Mouse (Mus musculus): Measurements from ENCODE around the gene Hdlbp. TPM values are rescaled to one million over a fixed set of nuclear protein-coding genes. Genes with fewer than 3 reads are reported as not detected.
A peak's percentile ranks its signal among the peaks of the same experiment; 100 is the strongest.

The Hdlbp gene
- polyA plus RNA-seq, 1 experiment from 2014 or later = 92.4 TPM

GRCm38 (mm10) chr1:93432087-93432486, 46.5 kb downstream of the Hdlbp start:
- WGBS = 87% methylated on average over 6 of the region's 6 CpGs
- Histone ChIP-seq H3K27me3 (ENCODE audit: control insufficient read depth, insufficient read depth, low read length) (no peaks in the 10 kb centered on the region), H3K36me3 (ENCODE audit: control insufficient read depth, insufficient read depth, low read length) (peaks cover 3% of the 10 kb centered on the region; the same call in 1 of the 2 replicates)

GRCm38 (mm10) chr1:93403403-93403802, 75.2 kb downstream of the Hdlbp start:
- Histone ChIP-seq H3K4me1 (replicated peaks; ENCODE audit: control insufficient read depth, insufficient read depth, low read length) (no peaks in the 10 kb centered on the region), H3K36me3 (ENCODE audit: control insufficient read depth, insufficient read depth, low read length) (peaks cover 6% of the 10 kb centered on the region; the same call in 1 of the 2 replicates), H3K4me2 (ENCODE audit: low read depth, low read length, severe bottlenecking) (no peak overlapping the region), H3K27ac (ENCODE audit: low read depth, low read length) (no peak overlapping the region), H3K27me3 (ENCODE audit: control insufficient read depth, insufficient read depth, low read length) (no peaks in the 10 kb centered on the region), H3K9me3 (ENCODE audit: control insufficient read depth, low read length) (no peaks in the 10 kb centered on the region), H3K4me3 (ENCODE audit: low read depth, low read length) (no peak overlapping the region), H3K9ac (ENCODE audit: low read length) (no peak overlapping the region)
- DNase-seq (ENCODE audit: low spot score) (no peak), ATAC-seq (replicated peaks; ENCODE audit: low FRiP score) (no peak)
- 85% methylated on average over 4 of the region's 4 CpGs for WGBS

More at GRCm38 (mm10) chr1:93432087-93432486, 46.5 kb downstream of the Hdlbp start:
- Histone ChIP-seq H3K9me3 (ENCODE audit: control insufficient read depth, low read length) (no peaks in the 10 kb centered on the region), H3K4me1 (replicated peaks; ENCODE audit: control insufficient read depth, insufficient read depth, low read length) (no peaks in the 10 kb centered on the region), H3K27ac (ENCODE audit: low read depth, low read length) (no peak overlapping the region), H3K4me2 (ENCODE audit: low read depth, low read length, severe bottlenecking) (no peak overlapping the region), H3K4me3 (ENCODE audit: low read depth, low read length) (no peak overlapping the region), H3K9ac (ENCODE audit: low read length) (no peak overlapping the region)
- ATAC-seq (replicated peaks; ENCODE audit: low FRiP score) (no peak), DNase-seq (ENCODE audit: low spot score) (no peak)

GRCm38 (mm10) chr1:93401191-93402052, 77.2 kb downstream of the Hdlbp start:
- Histone ChIP-seq H3K4me3 (ENCODE audit: low read depth, low read length) (peak overlapping the region; percentile 3; the same call in 1 of the 2 replicates), H3K27ac (ENCODE audit: low read depth, low read length) (no peak overlapping the region), H3K4me2 (ENCODE audit: low read depth, low read length, severe bottlenecking) (peak overlapping the region; percentile 31), H3K4me1 (replicated peaks; ENCODE audit: control insufficient read depth, insufficient read depth, low read length) (no peaks in the 10 kb centered on the region), H3K9me3 (ENCODE audit: control insufficient read depth, low read length) (no peaks in the 10 kb centered on the region), H3K36me3 (ENCODE audit: control insufficient read depth, insufficient read depth, low read length) (no peaks in the 10 kb centered on the region), H3K27me3 (ENCODE audit: control insufficient read depth, insufficient read depth, low read length) (no peaks in the 10 kb centered on the region), H3K9ac (ENCODE audit: low read length) (peak overlapping the region; percentile 12; the same call in 1 of the 2 replicates)
- DNase-seq (ENCODE audit: low spot score) = no peak
- WGBS = 30% methylated on average over 38 of the region's 38 CpGs
- ATAC-seq (replicated peaks; ENCODE audit: low FRiP score) = no peak

- H3K4me1 ChIP-seq (replicated peaks; ENCODE audit: control insufficient read depth, insufficient read depth, low read length) = no peaks in the 10 kb centered on the region
- no peak overlapping the region for H3K9ac ChIP-seq (ENCODE audit: low read length)
- no peaks in the 10 kb centered on the region for H3K27me3 ChIP-seq (ENCODE audit: control insufficient read depth, insufficient read depth, low read length)
- ATAC-seq (replicated peaks; ENCODE audit: low FRiP score) (no peak), DNase-seq (ENCODE audit: low spot score) (no peak)
- H3K9me3 ChIP-seq (ENCODE audit: control insufficient read depth, low read length) = no peaks in the 10 kb centered on the region
- no peaks in the 10 kb centered on the region for H3K36me3 ChIP-seq (ENCODE audit: control insufficient read depth, insufficient read depth, low read length)
- no peak overlapping the region for H3K27ac ChIP-seq (ENCODE audit: low read depth, low read length)
- no peak overlapping the region for H3K4me3 ChIP-seq (ENCODE audit: low read depth, low read length)
- 73% methylated on average over 2 of the region's 2 CpGs for WGBS
- H3K4me2 ChIP-seq (ENCODE audit: low read depth, low read length, severe bottlenecking) = no peak overlapping the region
These were observed 89.7 kb downstream of the Hdlbp start for GRCm38 (mm10) chr1:93388906-93389305.

- Histone ChIP-seq H3K36me3 (ENCODE audit: control insufficient read depth, insufficient read depth, low read length) (no peaks in the 10 kb centered on the region), H3K27ac (ENCODE audit: low read depth, low read length) (no peak overlapping the region), H3K27me3 (ENCODE audit: control insufficient read depth, insufficient read depth, low read length) (no peaks in the 10 kb centered on the region), H3K9me3 (ENCODE audit: control insufficient read depth, low read length) (no peaks in the 10 kb centered on the region), H3K4me2 (ENCODE audit: low read depth, low read length, severe bottlenecking) (no peak overlapping the region), H3K9ac (ENCODE audit: low read length) (no peak overlapping the region), H3K4me1 (replicated peaks; ENCODE audit: control insufficient read depth, insufficient read depth, low read length) (no peaks in the 10 kb centered on the region), H3K4me3 (ENCODE audit: low read depth, low read length) (no peak overlapping the region)
- 83% methylated on average over 2 of the region's 2 CpGs for WGBS
- no peak for DNase-seq (ENCODE audit: low spot score)
- no peak for ATAC-seq (replicated peaks; ENCODE audit: low FRiP score)
These were observed 91.4 kb downstream of the Hdlbp start for GRCm38 (mm10) chr1:93387198-93387597.

GRCm38 (mm10) chr1:93379117-93379516, 99.5 kb downstream of the Hdlbp start:
- H3K4me1 ChIP-seq (replicated peaks; ENCODE audit: control insufficient read depth, insufficient read depth, low read length) = no peaks in the 10 kb centered on the region
- no peak for ATAC-seq (replicated peaks; ENCODE audit: low FRiP score)
- no peaks in the 10 kb centered on the region for H3K9me3 ChIP-seq (ENCODE audit: control insufficient read depth, low read length)
- H3K9ac ChIP-seq (ENCODE audit: low read length) = no peak overlapping the region
- H3K36me3 ChIP-seq (ENCODE audit: control insufficient read depth, insufficient read depth, low read length) = no peaks in the 10 kb centered on the region
- WGBS = 81% methylated on average over 5 of the region's 5 CpGs
- no peak overlapping the region for H3K4me3 ChIP-seq (ENCODE audit: low read depth, low read length)
- no peak for DNase-seq (ENCODE audit: low spot score)
- H3K27me3 ChIP-seq (ENCODE audit: control insufficient read depth, insufficient read depth, low read length) = no peaks in the 10 kb centered on the region
- H3K27ac ChIP-seq (ENCODE audit: low read depth, low read length) = no peak overlapping the region
- H3K4me2 ChIP-seq (ENCODE audit: low read depth, low read length, severe bottlenecking) = no peak overlapping the region

- Histone ChIP-seq H3K9me3 (ENCODE audit: control insufficient read depth, low read length) (no peaks in the 10 kb centered on the region), H3K27me3 (ENCODE audit: control insufficient read depth, insufficient read depth, low read length) (no peaks in the 10 kb centered on the region), H3K27ac (ENCODE audit: low read depth, low read length) (no peak overlapping the region), H3K9ac (ENCODE audit: low read length) (no peak overlapping the region), H3K4me1 (replicated peaks; ENCODE audit: control insufficient read depth, insufficient read depth, low read length) (no peaks in the 10 kb centered on the region), H3K4me3 (ENCODE audit: low read depth, low read length) (no peak overlapping the region), H3K36me3 (ENCODE audit: control insufficient read depth, insufficient read depth, low read length) (no peaks in the 10 kb centered on the region), H3K4me2 (ENCODE audit: low read depth, low read length, severe bottlenecking) (no peak overlapping the region)
- ATAC-seq (replicated peaks; ENCODE audit: low FRiP score) (no peak), DNase-seq (ENCODE audit: low spot score) (no peak)
- 74% methylated on average over 5 of the region's 5 CpGs for WGBS
These were observed 101.3 kb downstream of the Hdlbp start for GRCm38 (mm10) chr1:93377307-93377706.

- Histone ChIP-seq H3K9me3 (ENCODE audit: control insufficient read depth, low read length) (no peaks in the 10 kb centered on the region), H3K4me3 (ENCODE audit: low read depth, low read length) (no peak within 1 kb of the TSS), H3K9ac (ENCODE audit: low read length) (no peak within 1 kb of the TSS), H3K27ac (ENCODE audit: low read depth, low read length) (no peak within 1 kb of the TSS), H3K4me2 (ENCODE audit: low read depth, low read length, severe bottlenecking) (no peak within 1 kb of the TSS), H3K27me3 (ENCODE audit: control insufficient read depth, insufficient read depth, low read length) (no peaks in the 10 kb centered on the region), H3K36me3 (ENCODE audit: control insufficient read depth, insufficient read depth, low read length) (no peaks in the 10 kb centered on the region), H3K4me1 (replicated peaks; ENCODE audit: control insufficient read depth, insufficient read depth, low read length) (no peaks in the 10 kb centered on the region)
- no peak for ATAC-seq (replicated peaks; ENCODE audit: low FRiP score)
- DNase-seq (ENCODE audit: low spot score) = no peak
- WGBS = 70% methylated on average over 4 of the region's 4 CpGs
These were observed 105.0 kb downstream of the Hdlbp start, which contains the start of gene Ano7 for GRCm38 (mm10) chr1:93373665-93374064. TSS of gene Ano7 (plus strand) at chr1:93373930.

- no peak for DNase-seq (ENCODE audit: low spot score)
- Histone ChIP-seq H3K9ac (ENCODE audit: low read length) (no peak overlapping the region), H3K27me3 (ENCODE audit: control insufficient read depth, insufficient read depth, low read length) (no peaks in the 10 kb centered on the region), H3K4me2 (ENCODE audit: low read depth, low read length, severe bottlenecking) (no peak overlapping the region), H3K4me1 (replicated peaks; ENCODE audit: control insufficient read depth, insufficient read depth, low read length) (no peaks in the 10 kb centered on the region), H3K9me3 (ENCODE audit: control insufficient read depth, low read length) (no peaks in the 10 kb centered on the region), H3K36me3 (ENCODE audit: control insufficient read depth, insufficient read depth, low read length) (peaks cover 10% of the 10 kb centered on the region; the same call in 1 of the 2 replicates), H3K27ac (ENCODE audit: low read depth, low read length) (no peak overlapping the region), H3K4me3 (ENCODE audit: low read depth, low read length) (no peak overlapping the region)
- ATAC-seq (replicated peaks; ENCODE audit: low FRiP score) = no peak
- WGBS = 96% methylated on average over 6 of the region's 6 CpGs
These were observed 113.0 kb downstream of the Hdlbp start for GRCm38 (mm10) chr1:93365641-93366040.
